Mouse (Mus musculus): Measurements from ENCODE around the gene Atxn7l2. TPM values are rescaled to one million over a fixed set of nuclear protein-coding genes. Genes with fewer than 3 reads are reported as not detected.

The Atxn7l2 gene
- total and polyA plus RNA-seq, 3 experiments, result 3.8 to 13.3 (median 4.2) TPM

- peaks cover 24 to 76% of the 10 kb centered on the region in 2 experiments for H3K36me3 ChIP-seq (replicated peaks in 1 of 2; ENCODE audit: control insufficient read depth in 1 of 2, insufficient read depth in 1 of 2, low read length in 1 of 2)
- no peaks in the 10 kb centered on the region; the same call in 1 of the 2 replicates for H3K79me2 ChIP-seq (replicated peaks; ENCODE audit: control insufficient read depth, extremely low read depth, insufficient read depth, poor library complexity, severe bottlenecking)
- no peak overlapping the region for H3K4me3 ChIP-seq (replicated peaks in 1 of 3; ENCODE audit: low read depth in 2 of 3, low read length in 2 of 3, poor library complexity in 1 of 3)
- no peak overlapping the region for H3K27ac ChIP-seq (ENCODE audit: insufficient read depth, low read depth)
- dilution Hi-C loops (cut with MboI; ENCODE audit: extremely low pct_ligation_motif_present, extremely low pct_unique_long_range_greater_than_20kb, low sequenced_read_pairs), result no loop called here
- no peak for DNase-seq (ENCODE audit: extremely low read depth)
- peaks cover 6 to 29% of the 10 kb centered on the region in 2 experiments for H3K4me1 ChIP-seq (ENCODE audit: control insufficient read depth in 1 of 2, insufficient read depth in 2 of 2)
- no peaks in the 10 kb centered on the region for H3K9me3 ChIP-seq (replicated peaks; ENCODE audit: low read length)
- in situ Hi-C loops (cut with MboI; ENCODE audit: low pct_ligation_motif_present, low pct_unique_long_range_greater_than_20kb, low sequenced_read_pairs), result no loop called here
- H3K27me3 ChIP-seq (replicated peaks), result no peaks in the 10 kb centered on the region
- no peak overlapping the region for H3K4me2 ChIP-seq (ENCODE audit: insufficient read depth, low read depth, poor library complexity, severe bottlenecking)
- TF ChIP-seq NRF1 (IDR thresholded peaks at IDR 0.05; ENCODE audit: low read depth, low read length), result no peak
- no peak for TF ChIP-seq MAFK (IDR thresholded peaks at IDR 0.05; ENCODE audit: insufficient replicate concordance, low read length)
- TF ChIP-seq GABPA (IDR thresholded peaks at IDR 0.05; ENCODE audit: insufficient replicate concordance, low read depth, low read length), result no peak
- no peak for TF ChIP-seq BHLHE40 (IDR thresholded peaks at IDR 0.05; ENCODE audit: low read depth, low read length)
- no peak for TF ChIP-seq ELF1 (IDR thresholded peaks at IDR 0.05; ENCODE audit: low read depth, low read length)
- no peak for TF ChIP-seq MXI1 (IDR thresholded peaks at IDR 0.05; ENCODE audit: low read depth, low read length)
- TF ChIP-seq EP300 (IDR thresholded peaks at IDR 0.05; ENCODE audit: low read length), result no peak
- TF ChIP-seq E2F4 (IDR thresholded peaks at IDR 0.05; ENCODE audit: insufficient replicate concordance, low read depth, low read length), result no peak
- TF ChIP-seq MAX (IDR thresholded peaks at IDR 0.05; ENCODE audit: low read length), result no peak
- no peak for TF ChIP-seq PAX5 (IDR thresholded peaks at IDR 0.05; ENCODE audit: low read length)
- H3K9ac ChIP-seq (ENCODE audit: insufficient read depth, low read depth), result no peak overlapping the region
These were observed 7.5 kb downstream of the Atxn7l2 start for GRCm38 (mm10) chr3:108203212-108203611.

- H3K27me3 ChIP-seq (replicated peaks), result no peaks in the 10 kb centered on the region
- H3K4me2 ChIP-seq (ENCODE audit: insufficient read depth, low read depth, poor library complexity, severe bottlenecking), result no peak overlapping the region
- dilution Hi-C loops (cut with MboI; ENCODE audit: extremely low pct_ligation_motif_present, extremely low pct_unique_long_range_greater_than_20kb, low sequenced_read_pairs), result no loop called here
- no peak overlapping the region for H3K4me3 ChIP-seq (replicated peaks in 1 of 3; ENCODE audit: low read depth in 2 of 3, low read length in 2 of 3, poor library complexity in 1 of 3)
- H3K36me3 ChIP-seq (replicated peaks in 1 of 2; ENCODE audit: control insufficient read depth in 1 of 2, insufficient read depth in 1 of 2, low read length in 1 of 2), result peaks cover 24 to 77% of the 10 kb centered on the region in 2 experiments
- in situ Hi-C loops (cut with MboI; ENCODE audit: low pct_ligation_motif_present, low pct_unique_long_range_greater_than_20kb, low sequenced_read_pairs), result no loop called here
- no peak for DNase-seq (ENCODE audit: extremely low read depth)
- no peaks in the 10 kb centered on the region; the same call in 1 of the 2 replicates for H3K79me2 ChIP-seq (replicated peaks; ENCODE audit: control insufficient read depth, extremely low read depth, insufficient read depth, poor library complexity, severe bottlenecking)
- no peak for TF ChIP-seq ZKSCAN1 (IDR thresholded peaks at IDR 0.05; ENCODE audit: borderline replicate concordance, low read depth, low read length)
- no peak for TF ChIP-seq UBTF (IDR thresholded peaks at IDR 0.05; ENCODE audit: low read depth, low read length)
- no peak for TF ChIP-seq GABPA (IDR thresholded peaks at IDR 0.05; ENCODE audit: insufficient replicate concordance, low read depth, low read length)
- TF ChIP-seq ZC3H11A (IDR thresholded peaks at IDR 0.05; ENCODE audit: low read depth, low read length), result no peak
- TF ChIP-seq IRF4 (IDR thresholded peaks at IDR 0.05; ENCODE audit: low read depth, low read length), result no peak
- TF ChIP-seq MAZ (IDR thresholded peaks at IDR 0.05; ENCODE audit: low read depth, low read length), result no peak
- no peak for TF ChIP-seq SMC3 (IDR thresholded peaks at IDR 0.05; ENCODE audit: low read depth, low read length)
- no peak for TF ChIP-seq MAFK (IDR thresholded peaks at IDR 0.05; ENCODE audit: insufficient replicate concordance, low read length)
- TF ChIP-seq E2F4 (IDR thresholded peaks at IDR 0.05; ENCODE audit: insufficient replicate concordance, low read depth, low read length), result no peak
- no peak for TF ChIP-seq CTCF (conservative IDR thresholded peaks at IDR 0.05 in 1 of 2, IDR thresholded peaks at IDR 0.05 in 1 of 2; ENCODE audit: low read depth in 2 of 2, low read length in 2 of 2)
- no peak for TF ChIP-seq ZMIZ1 (IDR thresholded peaks at IDR 0.05; ENCODE audit: low read depth, low read length)
- no peaks in the 10 kb centered on the region for H3K9me3 ChIP-seq (replicated peaks; ENCODE audit: low read length)
- no peak overlapping the region for H3K27ac ChIP-seq (ENCODE audit: insufficient read depth, low read depth)
- H3K4me1 ChIP-seq (ENCODE audit: control insufficient read depth in 1 of 2, insufficient read depth in 2 of 2), result peaks cover 6 to 28% of the 10 kb centered on the region in 2 experiments
- no peak overlapping the region for H3K9ac ChIP-seq (ENCODE audit: insufficient read depth, low read depth)
These were observed 8.2 kb downstream of the Atxn7l2 start for GRCm38 (mm10) chr3:108202506-108202905.

All from CH12.LX (cell line).